Mouse (Mus musculus) lung, adult 2 months (tissue): ENCODE results near the gene Gm5129.

Experiments used
- CTCF ChIP-seq: fragments of 200-500 bp; IDR thresholded peaks from 2 replicates; pipeline ENCODE4 v1.5.1; 2011; ENCODE audit warnings: mild to moderate bottlenecking, low read length, control low read depth; ENCODE audit not compliant: insufficient read depth
- POLR2A ChIP-seq: fragments of 200-500 bp; IDR thresholded peaks from 2 replicates; pipeline ENCODE4 v1.6.1; 2011; ENCODE audit warnings: low read depth, mild to moderate bottlenecking, control low read depth, low read length, borderline replicate concordance; ENCODE audit errors: extremely low read depth

DNA sequence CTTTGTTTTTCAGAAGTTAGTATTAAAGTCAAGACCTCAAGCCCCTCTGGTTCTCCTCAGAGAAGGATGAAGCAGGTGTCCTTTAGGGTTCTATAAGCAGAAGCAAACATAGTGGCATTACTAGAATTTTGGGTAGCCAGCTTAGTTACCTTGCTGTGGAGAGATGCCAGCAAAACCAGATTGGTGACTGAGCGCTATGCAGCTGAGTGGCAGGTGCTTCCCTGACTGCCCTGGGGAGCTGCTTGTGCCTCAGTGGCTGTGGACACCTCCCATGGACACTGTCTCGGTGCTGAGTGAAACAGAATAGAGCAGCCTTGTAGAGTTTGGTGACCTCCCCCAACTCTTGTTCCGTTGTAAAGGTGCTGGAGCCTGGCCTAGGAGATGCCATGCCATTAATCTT lies 46.5 kb upstream of the Gm5129 start:
- TF ChIP-seq CTCF (no peak), POLR2A (no peak)
